Mouse (Mus musculus) cerebellum, postnatal 10 days (tissue): ENCODE measurements at regions not wholly inside any gene's neighbourhood (a gene's known extent, or its start where the extent isn't known, plus 50 kb on each side); places are given as distances from the start of the nearest gene placed in this dataset.

ENCODE experiments used
- DNase-seq, 2 experiments: peaks; one replicate each; pipeline ENCODE4 v3.0.0; 2021; ENCODE audit warnings: mixed read lengths in 2 of 2

DNA sequence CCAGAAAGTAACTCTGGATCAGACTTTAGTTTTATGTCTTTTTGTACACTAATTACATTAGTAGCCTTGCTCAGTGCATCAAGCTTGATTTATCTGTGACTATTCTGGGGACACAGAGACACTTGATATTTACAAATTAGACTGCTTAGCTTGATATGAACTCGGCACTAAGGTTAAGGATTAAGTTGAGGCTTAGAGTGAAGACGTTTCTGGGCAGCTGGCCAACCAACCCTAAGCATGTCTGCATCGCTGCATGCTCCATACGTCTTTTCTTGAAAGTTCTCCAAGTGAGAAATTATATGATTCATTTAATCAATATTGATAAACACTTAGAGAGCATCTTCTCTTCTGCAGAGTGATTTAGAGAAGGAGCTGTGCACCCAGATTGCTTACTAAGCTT, 352.6 kb upstream of the Slitrk1 start:
- DNase-seq: peak; percentile 3 to 5

DNA sequence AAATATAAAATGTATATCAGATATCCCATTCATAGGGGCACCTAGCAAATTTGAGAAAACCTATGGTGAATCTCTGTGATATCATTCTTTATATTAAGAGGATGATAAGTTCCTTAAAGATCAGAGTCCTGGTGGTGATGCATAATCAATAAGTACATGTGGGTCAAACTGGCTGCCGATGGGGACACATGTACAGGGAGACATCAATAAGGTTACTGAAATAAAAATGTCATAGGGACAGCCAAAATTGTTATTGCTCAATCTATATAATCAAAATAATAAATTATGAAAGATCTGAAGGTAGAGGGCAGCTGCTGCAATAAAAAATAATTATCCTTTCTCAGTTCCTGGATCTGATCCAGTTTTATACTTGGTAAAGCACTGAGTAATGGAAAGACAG, 348.0 kb upstream of the Slitrk1 start:
- DNase-seq: no peak

DNA sequence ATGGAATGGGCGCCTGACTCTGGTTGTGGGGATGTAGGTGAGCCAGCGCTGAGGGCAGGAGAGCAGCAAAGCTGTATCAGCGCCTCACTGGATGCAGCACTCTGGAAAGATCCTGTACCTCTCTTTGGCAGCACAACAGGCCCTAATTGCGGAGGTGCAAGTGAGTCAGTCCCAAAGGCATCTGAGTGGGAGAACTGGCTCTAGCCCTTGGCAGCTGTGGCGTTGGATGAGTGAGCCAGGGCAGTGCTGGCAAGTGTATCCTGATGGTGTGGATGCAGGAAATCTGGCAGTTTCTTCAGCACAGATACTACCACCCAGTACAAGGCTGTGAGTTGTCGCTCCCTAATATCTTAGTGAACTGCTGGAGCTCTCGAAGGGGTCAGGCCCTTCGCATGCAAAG, 300.9 kb upstream of the Slitrk1 start:
- DNase-seq: peak; percentile 12 to 27

DNA sequence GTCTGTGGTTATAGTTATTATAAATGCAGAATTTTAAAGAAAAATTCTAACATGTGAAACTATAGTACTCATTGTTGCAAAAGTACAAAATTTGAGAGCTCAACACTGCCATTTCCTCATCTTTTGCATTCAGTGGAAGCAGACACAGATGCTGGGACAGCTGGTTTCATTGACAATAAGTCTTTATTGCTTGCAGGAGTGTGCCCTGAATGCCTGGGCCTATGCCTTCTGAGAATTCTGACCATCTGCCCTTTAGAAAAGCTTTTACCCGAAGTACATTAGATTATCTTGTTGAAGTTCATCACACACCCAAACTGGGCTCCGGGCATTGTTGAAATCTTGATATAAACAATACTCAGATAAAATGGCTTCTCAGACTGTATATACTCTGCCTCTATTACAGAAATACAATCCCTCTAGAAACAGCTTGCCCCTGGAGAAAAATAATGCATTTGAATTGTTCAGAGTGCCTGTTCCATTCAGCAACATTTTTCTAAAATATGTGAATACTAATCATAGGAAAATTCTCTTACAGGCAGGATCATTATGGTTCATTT, 266.1 kb upstream of the Slitrk1 start:
- DNase-seq: no peak

- no peak for DNase-seq
Observed at GRCm38 (mm10) chr14:109176602-109177179, 262.7 kb upstream of the Slitrk1 start.

DNA sequence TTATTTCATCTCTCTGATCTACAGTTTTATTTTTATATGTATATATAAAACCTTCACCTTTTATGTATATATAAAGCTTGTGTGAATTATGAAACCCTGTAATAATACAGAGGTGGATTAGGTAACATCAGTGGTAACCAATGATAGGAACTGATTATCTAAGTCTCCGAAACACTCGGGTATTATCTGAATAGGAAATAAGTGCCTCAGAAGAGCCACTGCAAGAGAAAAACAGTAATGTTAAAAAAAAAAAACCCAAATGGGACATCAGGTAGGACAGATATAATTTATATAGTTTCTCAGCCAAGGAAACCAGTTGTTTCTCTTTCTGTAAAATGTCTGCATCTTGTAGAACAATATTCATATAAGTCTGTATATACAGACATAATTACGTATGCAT, 261.9 kb upstream of the Slitrk1 start:
- no peak for DNase-seq
